Mouse (Mus musculus) myocyte (in vitro differentiated cells): ENCODE measurements at regions not wholly inside any gene's neighbourhood (a gene's known extent, or its start where the extent isn't known, plus 50 kb on each side); places are given as distances from the start of the nearest gene placed in this dataset.

Experiments used
- MAX ChIP-seq: IDR thresholded peaks from one replicate; pipeline ENCODE4 v1.6.1; 2011; ENCODE audit warnings: low read depth, mild to moderate bottlenecking, control low read depth
- POLR2A ChIP-seq: IDR thresholded peaks from one replicate; pipeline ENCODE4 v1.6.1; 2011; ENCODE audit warnings: low read depth, mild to moderate bottlenecking, control low read depth, moderate library complexity; ENCODE audit not compliant: insufficient read length

DNA sequence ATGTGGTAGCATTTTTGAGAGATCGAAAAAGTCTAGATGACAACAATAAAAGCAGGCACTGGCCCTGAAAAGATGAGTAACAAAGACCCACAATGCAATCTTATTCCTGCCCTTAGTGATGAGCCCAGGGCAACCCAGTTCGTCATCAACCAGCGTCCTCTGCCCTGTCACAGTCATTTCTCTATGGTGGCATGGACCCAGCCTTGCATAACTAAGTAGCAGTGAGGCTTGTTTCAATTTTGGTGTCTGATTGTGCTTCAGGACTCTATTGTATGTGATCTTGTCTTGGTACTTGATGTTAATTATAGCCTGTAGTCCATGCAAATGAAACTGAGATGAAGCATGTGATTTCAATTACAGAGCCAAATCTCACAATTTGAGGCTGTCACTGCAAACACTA, 412.3 kb upstream of the Negr1 start:
- TF ChIP-seq MAX (no peak), POLR2A (no peak)
